Mouse (Mus musculus) limb, embryonic 14.5 days (tissue): ENCODE measurements at regions not wholly inside any gene's neighbourhood (a gene's known extent, or its start where the extent isn't known, plus 50 kb on each side); places are given as distances from the start of the nearest gene placed in this dataset.

Experiments
- ATAC-seq: fragments of 200-750 bp; cut with Nextera tagmentation; 2 replicates; pipeline ENCODE4 v1.8.0; 2017; ENCODE audit warnings: low read depth, moderate number of reproducible peaks, moderate TSS enrichment; ENCODE audit not compliant: low FRiP score
- DNase-seq: peaks from one replicate; pipeline ENCODE4 v3.0.0-alpha.2; 2015; ENCODE audit warnings: low spot score
- H3K27ac ChIP-seq: fragments of 300-500 bp; sonication (generic); replicated peaks from 2 replicates; pipeline ENCODE4 v1.5.1; 2014; ENCODE audit warnings: low read depth, mild to moderate bottlenecking, low read length, moderate library complexity, mixed read lengths
- H3K27me3 ChIP-seq: fragments of 300-500 bp; sonication (generic); 2 replicates; pipeline ENCODE4 v1.6.1; 2014; ENCODE audit warnings: low read length, mixed read lengths; ENCODE audit not compliant: control insufficient read depth, insufficient read depth
- H3K36me3 ChIP-seq: fragments of 300-500 bp; sonication (generic); 2 replicates; pipeline ENCODE4 v1.6.1; 2014; ENCODE audit warnings: mild to moderate bottlenecking, low read length, moderate library complexity, mixed read lengths; ENCODE audit not compliant: control insufficient read depth, insufficient read depth
- H3K4me1 ChIP-seq: fragments of 300-500 bp; sonication (generic); 2 replicates; pipeline ENCODE4 v1.6.1; 2014; ENCODE audit warnings: antibody characterized with exemption, low read length, mixed read lengths; ENCODE audit not compliant: control insufficient read depth, insufficient read depth
- H3K4me2 ChIP-seq: fragments of 300-500 bp; sonication (generic); replicated peaks from 2 replicates; pipeline ENCODE4 v1.6.1; 2014; ENCODE audit warnings: low read depth, mild to moderate bottlenecking, low read length, moderate library complexity; ENCODE audit not compliant: severe bottlenecking
- H3K4me3 ChIP-seq: fragments of 300-500 bp; sonication (generic); replicated peaks from 2 replicates; pipeline ENCODE4 v1.5.1; 2014; ENCODE audit warnings: low read length
- H3K9ac ChIP-seq: fragments of 300-500 bp; sonication (generic); 2 replicates; pipeline ENCODE4 v1.6.1; 2014; ENCODE audit warnings: mild to moderate bottlenecking, low read depth, low read length, moderate library complexity; ENCODE audit not compliant: severe bottlenecking
- H3K9me3 ChIP-seq: fragments of 300-500 bp; sonication (generic); 2 replicates; pipeline ENCODE4 v1.6.1; 2016; ENCODE audit warnings: low read length; ENCODE audit not compliant: control insufficient read depth
- POLR2A ChIP-seq: fragments of 200-500 bp; IDR thresholded peaks from 2 replicates; pipeline ENCODE4 v1.8.0; 2012; ENCODE audit warnings: inconsistent platforms, mild to moderate bottlenecking, moderate library complexity, borderline replicate concordance; ENCODE audit not compliant: insufficient read depth, insufficient read length; ENCODE audit errors: extremely low read depth
- WGBS: fragments of 180-500 bp; shearing (Covaris S2); extraction: QIAGEN DNeasy Blood & Tissue Kit; methylation state at CpG from one replicate; pipeline ENCODE4 v1.1.7; 2014; 5-methylcytosine and 5-hydroxymethylcytosine counted together

DNA sequence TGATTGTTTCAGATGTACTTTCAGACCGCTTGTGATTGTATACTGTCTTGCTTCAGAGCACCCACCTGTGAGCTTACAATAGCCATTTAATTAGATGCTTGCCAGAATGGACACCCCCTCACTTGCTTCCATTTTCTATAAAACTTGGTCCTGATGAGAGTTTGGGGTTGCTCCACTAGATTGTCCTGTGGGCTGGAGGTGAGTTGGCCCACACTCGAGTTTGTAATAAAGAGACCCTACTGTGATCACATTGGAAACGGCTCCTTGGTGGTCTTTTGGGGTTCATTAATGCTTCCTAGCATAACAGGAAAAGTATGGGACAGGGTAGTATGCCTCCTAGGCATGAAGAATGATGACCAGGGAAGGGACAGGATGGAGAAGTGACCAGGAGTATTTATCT, 98.8 kb upstream of the Zfp648 start:
- Histone ChIP-seq H3K9ac (no peak overlapping the region), H3K27ac (no peak overlapping the region), H3K4me3 (no peak overlapping the region), H3K36me3 (no peaks in the 10 kb centered on the region), H3K27me3 (no peaks in the 10 kb centered on the region), H3K4me1 (no peaks in the 10 kb centered on the region), H3K4me2 (no peak overlapping the region), H3K9me3 (no peaks in the 10 kb centered on the region)
- TF ChIP-seq POLR2A = no peak
- ATAC-seq = no peak
- no peak for DNase-seq
- 81% methylated on average over 3 of the region's 3 CpGs for WGBS

DNA sequence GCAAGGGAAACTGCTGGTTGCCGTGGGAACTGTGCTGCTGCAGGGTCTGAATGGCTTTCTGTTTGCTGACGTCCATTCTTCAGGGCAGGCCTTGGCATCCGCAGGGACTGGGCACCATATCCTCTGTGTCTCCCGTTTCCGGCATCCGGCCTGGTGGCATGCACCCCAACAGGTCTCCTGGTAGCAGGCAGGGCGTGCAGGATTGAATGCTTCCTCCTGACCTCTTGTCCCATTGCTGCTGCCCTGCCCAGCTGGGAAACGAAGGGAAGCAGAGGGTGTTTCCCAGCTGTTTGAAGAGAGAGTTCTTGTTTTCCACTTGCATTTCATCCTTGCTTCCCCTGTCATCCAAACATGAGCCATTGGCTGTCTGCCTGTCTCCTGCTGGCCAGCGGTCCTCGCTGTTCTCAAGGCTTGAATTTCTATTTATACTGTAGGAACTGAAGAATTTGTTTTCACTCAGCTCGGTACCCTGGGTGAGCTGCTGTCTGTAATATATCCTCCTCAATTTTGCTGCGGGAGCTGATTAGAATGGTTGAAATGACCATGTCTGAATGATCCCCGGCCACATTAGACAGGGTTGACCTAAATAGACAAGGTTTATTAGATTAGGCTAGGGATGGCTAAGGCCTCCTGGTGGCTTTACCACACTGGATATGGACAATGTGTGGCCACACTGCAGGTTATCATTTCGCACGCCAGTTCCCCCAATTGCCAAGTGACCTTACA, 98.0 kb upstream of the Zfp648 start:
- no peaks in the 10 kb centered on the region for H3K36me3 ChIP-seq
- H3K27me3 ChIP-seq = no peaks in the 10 kb centered on the region
- 67% methylated on average over 15 of the region's 15 CpGs for WGBS
- no peak overlapping the region for H3K9ac ChIP-seq
- H3K27ac ChIP-seq = no peak overlapping the region
- H3K4me3 ChIP-seq = no peak overlapping the region
- no peak for TF ChIP-seq POLR2A
- H3K4me2 ChIP-seq = no peak overlapping the region
- ATAC-seq (no peak), DNase-seq (peak; percentile 11)
- no peaks in the 10 kb centered on the region for H3K4me1 ChIP-seq
- H3K9me3 ChIP-seq = no peaks in the 10 kb centered on the region

DNA sequence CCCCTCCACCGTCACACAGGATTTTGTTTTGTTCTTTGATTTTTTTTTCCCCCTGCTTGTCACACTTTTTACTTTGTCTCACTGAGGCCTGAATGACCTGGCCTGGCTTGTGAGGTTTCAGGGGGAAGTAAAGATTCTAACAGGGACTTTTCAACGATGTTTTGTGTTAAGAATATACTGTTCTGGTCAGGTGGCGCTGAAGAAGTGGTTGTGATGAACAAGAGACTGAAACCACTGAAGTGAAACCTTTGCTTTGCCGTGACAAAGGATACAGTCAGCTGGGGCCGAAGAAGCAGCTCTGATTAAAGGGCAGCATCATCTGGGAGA, 97.4 kb upstream of the Zfp648 start:
- no peak for DNase-seq
- Histone ChIP-seq H3K27me3 (no peaks in the 10 kb centered on the region), H3K4me1 (no peaks in the 10 kb centered on the region), H3K9ac (no peak overlapping the region), H3K36me3 (no peaks in the 10 kb centered on the region), H3K4me3 (no peak overlapping the region), H3K27ac (no peak overlapping the region), H3K4me2 (no peak overlapping the region), H3K9me3 (no peaks in the 10 kb centered on the region)
- no peak for ATAC-seq
- 78% methylated on average over 5 of the region's 5 CpGs for WGBS
- TF ChIP-seq POLR2A = no peak

DNA sequence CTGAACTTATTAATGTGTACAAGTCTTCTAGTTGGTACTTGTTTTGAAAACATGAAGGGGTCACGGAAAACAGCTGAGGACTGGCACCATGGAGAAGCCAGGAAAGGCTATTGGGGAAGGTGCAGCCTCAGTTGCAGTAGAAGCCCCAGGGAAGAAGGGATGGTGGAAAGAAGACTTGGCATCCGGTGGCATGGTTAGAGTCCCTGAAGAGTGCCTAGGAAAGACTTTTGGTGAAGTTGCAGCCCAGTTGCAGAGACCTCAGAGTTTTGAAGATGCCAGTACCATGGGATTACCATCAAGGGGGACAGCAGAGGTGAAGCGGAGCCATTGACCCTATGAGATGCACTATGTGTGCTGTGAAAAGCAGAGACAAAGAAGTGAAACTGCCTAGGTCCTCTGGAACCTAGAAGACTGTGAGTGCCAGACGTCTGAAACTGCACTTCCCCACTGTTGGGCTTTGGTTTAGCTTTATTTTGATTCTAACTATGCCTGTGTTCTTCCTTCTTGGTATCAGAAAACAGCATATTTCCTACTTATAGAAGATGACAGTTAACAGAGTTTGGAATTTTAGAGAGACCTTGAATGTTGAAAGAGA, 96.9 kb upstream of the Zfp648 start:
- H3K4me3 ChIP-seq = no peak overlapping the region
- no peak for TF ChIP-seq POLR2A
- H3K27me3 ChIP-seq = no peaks in the 10 kb centered on the region
- H3K9ac ChIP-seq = no peak overlapping the region
- no peak overlapping the region for H3K4me2 ChIP-seq
- ATAC-seq = no peak
- H3K36me3 ChIP-seq = no peaks in the 10 kb centered on the region
- H3K9me3 ChIP-seq = no peaks in the 10 kb centered on the region
- H3K4me1 ChIP-seq = no peaks in the 10 kb centered on the region
- H3K27ac ChIP-seq = no peak overlapping the region
- DNase-seq = no peak
- WGBS = 79% methylated on average over 4 of the region's 4 CpGs

DNA sequence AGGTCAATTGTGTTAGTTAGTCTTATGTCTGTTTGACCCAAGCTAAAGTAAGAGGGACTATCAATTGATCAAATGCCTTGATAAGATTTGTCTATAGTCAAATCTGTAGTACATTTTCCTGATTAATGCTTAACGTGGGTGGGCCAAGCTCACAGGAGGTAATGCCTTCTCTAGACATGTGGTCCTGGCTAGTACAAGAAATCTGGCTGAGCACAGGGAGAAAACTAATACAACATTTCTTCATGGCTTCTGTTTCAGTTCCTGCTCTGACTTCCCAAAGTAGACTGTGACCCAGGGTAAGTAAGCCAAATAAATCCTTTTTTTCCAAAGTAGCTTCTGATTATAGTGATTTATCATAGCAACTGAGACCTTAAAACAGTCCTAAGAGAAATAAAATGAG, 96.2 kb upstream of the Zfp648 start:
- DNase-seq = no peak
- H3K9ac ChIP-seq = no peak overlapping the region
- no peak overlapping the region for H3K4me3 ChIP-seq
- no peaks in the 10 kb centered on the region for H3K36me3 ChIP-seq
- H3K4me2 ChIP-seq = no peak overlapping the region
- H3K27ac ChIP-seq = no peak overlapping the region
- no peaks in the 10 kb centered on the region for H3K9me3 ChIP-seq
- 80% methylated on average over 1 of the region's 1 CpGs for WGBS
- H3K27me3 ChIP-seq = no peaks in the 10 kb centered on the region
- no peak for ATAC-seq
- no peak for TF ChIP-seq POLR2A
- no peaks in the 10 kb centered on the region for H3K4me1 ChIP-seq
